Mouse (Mus musculus): ENCODE results near the gene Itm2b. TPM values are rescaled to one million over a fixed set of nuclear protein-coding genes. Genes with fewer than 3 reads are reported as not detected.

Itm2b gene
- polyA plus RNA-seq, 1 experiment: 153 TPM

- Histone ChIP-seq H3ac (ENCODE audit: control insufficient read depth, insufficient read length, low read depth) (no peak overlapping the region), H3K27me3 (ENCODE audit: control insufficient read depth, insufficient read depth, insufficient read length) (no peaks in the 10 kb centered on the region), H3K79me3 (ENCODE audit: low read depth) (no peaks in the 10 kb centered on the region), H3K36me3 (ENCODE audit: control insufficient read depth, insufficient read depth) (no peaks in the 10 kb centered on the region), H3K79me2 (ENCODE audit: control insufficient read depth, insufficient read depth) (no peaks in the 10 kb centered on the region), H3K4me3 (ENCODE audit: insufficient read depth, poor library complexity, severe bottlenecking) (no peak overlapping the region)
- TF ChIP-seq USF1 (IDR thresholded peaks at IDR 0.05; ENCODE audit: low read depth): no peak
- TF ChIP-seq MYOD1 (IDR thresholded peaks at IDR 0.05; ENCODE audit: control insufficient read depth, insufficient read length, low read depth): no peak
- no peak for TF ChIP-seq FOSL1 (IDR thresholded peaks at IDR 0.05; ENCODE audit: insufficient read depth, low read length, poor library complexity, severe bottlenecking)
- no peak for TF ChIP-seq CTCF (IDR thresholded peaks at IDR 0.05; ENCODE audit: control insufficient read depth, insufficient read depth, insufficient read length)
Observed at GRCm38 (mm10) chr14:73334926-73335805, 49.9 kb downstream of the Itm2b start.

GRCm38 (mm10) chr14:73333880-73334279 is 51.2 kb downstream of the Itm2b start:
- no peak for TF ChIP-seq MYOG (IDR thresholded peaks at IDR 0.05; ENCODE audit: control insufficient read depth, extremely low read depth, insufficient read length)
- no peak for TF ChIP-seq CTCF (IDR thresholded peaks at IDR 0.05; ENCODE audit: control insufficient read depth, insufficient read depth, insufficient read length)
- TF ChIP-seq CEBPB (IDR thresholded peaks at IDR 0.05; ENCODE audit: low read depth): no peak
- no peak for TF ChIP-seq USF1 (IDR thresholded peaks at IDR 0.05; ENCODE audit: low read depth)
- no peak for TF ChIP-seq MAX (IDR thresholded peaks at IDR 0.05)
- TF ChIP-seq MYOD1 (IDR thresholded peaks at IDR 0.05; ENCODE audit: control insufficient read depth, insufficient read length, low read depth): no peak
- Histone ChIP-seq H3K79me3 (ENCODE audit: low read depth) (no peaks in the 10 kb centered on the region), H3K36me3 (ENCODE audit: control insufficient read depth, insufficient read depth) (no peaks in the 10 kb centered on the region), H3K4me3 (ENCODE audit: insufficient read depth, poor library complexity, severe bottlenecking) (no peak overlapping the region), H3K79me2 (ENCODE audit: control insufficient read depth, insufficient read depth) (no peaks in the 10 kb centered on the region), H3ac (ENCODE audit: control insufficient read depth, insufficient read length, low read depth) (no peak overlapping the region), H3K27me3 (ENCODE audit: control insufficient read depth, insufficient read depth, insufficient read length) (no peaks in the 10 kb centered on the region)

- TF ChIP-seq CEBPB (IDR thresholded peaks at IDR 0.05; ENCODE audit: low read depth) (no peak), MYOD1 (IDR thresholded peaks at IDR 0.05; ENCODE audit: control insufficient read depth, insufficient read length, low read depth) (no peak), USF1 (IDR thresholded peaks at IDR 0.05; ENCODE audit: low read depth) (no peak), CTCF (IDR thresholded peaks at IDR 0.05; ENCODE audit: control insufficient read depth, insufficient read depth, insufficient read length) (no peak), FOSL1 (IDR thresholded peaks at IDR 0.05; ENCODE audit: insufficient read depth, low read length, poor library complexity, severe bottlenecking) (no peak), MAX (IDR thresholded peaks at IDR 0.05) (no peak), MYOG (IDR thresholded peaks at IDR 0.05; ENCODE audit: control insufficient read depth, extremely low read depth, insufficient read length) (no peak)
- H3K36me3 ChIP-seq (ENCODE audit: control insufficient read depth, insufficient read depth): no peaks in the 10 kb centered on the region
- H3K27me3 ChIP-seq (ENCODE audit: control insufficient read depth, insufficient read depth, insufficient read length): no peaks in the 10 kb centered on the region
- no peaks in the 10 kb centered on the region for H3K79me2 ChIP-seq (ENCODE audit: control insufficient read depth, insufficient read depth)
- no peak overlapping the region for H3K4me3 ChIP-seq (ENCODE audit: insufficient read depth, poor library complexity, severe bottlenecking)
- H3ac ChIP-seq (ENCODE audit: control insufficient read depth, insufficient read length, low read depth): no peak overlapping the region
- H3K79me3 ChIP-seq (ENCODE audit: low read depth): no peaks in the 10 kb centered on the region
Observed at GRCm38 (mm10) chr14:73331386-73331785, 53.7 kb downstream of the Itm2b start.

GRCm38 (mm10) chr14:73329871-73330270 is 55.2 kb downstream of the Itm2b start:
- H3K4me3 ChIP-seq (ENCODE audit: insufficient read depth, poor library complexity, severe bottlenecking): no peak overlapping the region
- no peaks in the 10 kb centered on the region for H3K36me3 ChIP-seq (ENCODE audit: control insufficient read depth, insufficient read depth)
- H3K27me3 ChIP-seq (ENCODE audit: control insufficient read depth, insufficient read depth, insufficient read length): no peaks in the 10 kb centered on the region
- H3ac ChIP-seq (ENCODE audit: control insufficient read depth, insufficient read length, low read depth): no peak overlapping the region
- no peaks in the 10 kb centered on the region for H3K79me3 ChIP-seq (ENCODE audit: low read depth)
- no peaks in the 10 kb centered on the region for H3K79me2 ChIP-seq (ENCODE audit: control insufficient read depth, insufficient read depth)
- TF ChIP-seq CTCF (IDR thresholded peaks at IDR 0.05; ENCODE audit: control insufficient read depth, insufficient read depth, insufficient read length) (no peak), FOSL1 (IDR thresholded peaks at IDR 0.05; ENCODE audit: insufficient read depth, low read length, poor library complexity, severe bottlenecking) (no peak), MYOG (IDR thresholded peaks at IDR 0.05; ENCODE audit: control insufficient read depth, extremely low read depth, insufficient read length) (no peak), MYOD1 (IDR thresholded peaks at IDR 0.05; ENCODE audit: control insufficient read depth, insufficient read length, low read depth) (no peak)

GRCm38 (mm10) chr14:73326511-73326910 is 58.6 kb downstream of the Itm2b start:
- H3ac ChIP-seq (ENCODE audit: control insufficient read depth, insufficient read length, low read depth): peak overlapping the region; percentile 38
- H3K4me3 ChIP-seq (ENCODE audit: insufficient read depth, poor library complexity, severe bottlenecking): peak overlapping the region; percentile 59
- H3K79me2 ChIP-seq (ENCODE audit: control insufficient read depth, insufficient read depth): no peaks in the 10 kb centered on the region
- no peaks in the 10 kb centered on the region for H3K79me3 ChIP-seq (ENCODE audit: low read depth)
- TF ChIP-seq CTCF (IDR thresholded peaks at IDR 0.05; ENCODE audit: control insufficient read depth, insufficient read depth, insufficient read length): no peak
- TF ChIP-seq MYOG (IDR thresholded peaks at IDR 0.05; ENCODE audit: control insufficient read depth, extremely low read depth, insufficient read length): no peak
- no peak for TF ChIP-seq MAX (IDR thresholded peaks at IDR 0.05)
- TF ChIP-seq FOSL1 (IDR thresholded peaks at IDR 0.05; ENCODE audit: insufficient read depth, low read length, poor library complexity, severe bottlenecking): no peak
- TF ChIP-seq USF1 (IDR thresholded peaks at IDR 0.05; ENCODE audit: low read depth): no peak
- TF ChIP-seq CEBPB (IDR thresholded peaks at IDR 0.05; ENCODE audit: low read depth): no peak
- no peak for TF ChIP-seq MYOD1 (IDR thresholded peaks at IDR 0.05; ENCODE audit: control insufficient read depth, insufficient read length, low read depth)
- no peaks in the 10 kb centered on the region for H3K36me3 ChIP-seq (ENCODE audit: control insufficient read depth, insufficient read depth)
- no peaks in the 10 kb centered on the region for H3K27me3 ChIP-seq (ENCODE audit: control insufficient read depth, insufficient read depth, insufficient read length)

Measured in C2C12 (cell line).